Mouse (Mus musculus) liver, embryonic 13.5 days (tissue): Measurements from ENCODE around the gene Myom1. TPM values are rescaled to one million over a fixed set of nuclear protein-coding genes. Genes with fewer than 3 reads are reported as not detected.
A peak's percentile ranks its signal among the peaks of the same experiment; 100 is the strongest.
"Not testable (repeated sequence)": the region's sequence is repeated elsewhere in the genome, so short reads cannot be mapped to it uniquely, and the experiment has no call there.

Source experiments
- ATAC-seq: fragments of 200-750 bp; cut with Nextera tagmentation; 2 replicates; pipeline ENCODE4 v1.8.0; 2017; ENCODE audit warnings: low read depth, mild to moderate bottlenecking, moderate number of reproducible peaks, moderate library complexity
- DNase-seq: peaks from one replicate; pipeline ENCODE4 v3.0.0; 2022
- H3K27ac ChIP-seq: fragments of 300-500 bp; sonication (generic); 2 replicates; pipeline ENCODE4 v1.5.1; 2015; ENCODE audit warnings: moderate library complexity, mild to moderate bottlenecking, inconsistent platforms
- H3K27me3 ChIP-seq: fragments of 300-500 bp; sonication (generic); 2 replicates; pipeline ENCODE4 v1.6.1; 2015; ENCODE audit warnings: mild to moderate bottlenecking, inconsistent platforms
- H3K36me3 ChIP-seq: fragments of 300-500 bp; sonication (generic); 2 replicates; pipeline ENCODE4 v1.6.1; 2015; ENCODE audit warnings: mild to moderate bottlenecking, inconsistent platforms
- H3K4me1 ChIP-seq: fragments of 300-500 bp; sonication (generic); replicated peaks from 2 replicates; pipeline ENCODE4 v1.6.1; 2015; ENCODE audit warnings: inconsistent platforms
- H3K4me2 ChIP-seq: fragments of 300-500 bp; sonication (generic); 2 replicates; pipeline ENCODE4 v1.6.1; 2015; ENCODE audit warnings: inconsistent platforms, mild to moderate bottlenecking, moderate library complexity
- H3K4me3 ChIP-seq: fragments of 300-500 bp; sonication (generic); replicated peaks from 2 replicates; pipeline ENCODE4 v1.5.1; 2015; ENCODE audit warnings: mild to moderate bottlenecking, inconsistent platforms
- H3K9ac ChIP-seq: fragments of 300-500 bp; sonication (generic); 2 replicates; pipeline ENCODE4 v1.6.1; 2015; ENCODE audit warnings: mild to moderate bottlenecking, inconsistent platforms
- H3K9me3 ChIP-seq: fragments of 300-500 bp; sonication (generic); replicated peaks from 2 replicates; pipeline ENCODE4 v1.6.1; 2016; ENCODE audit warnings: inconsistent platforms
- WGBS: fragments of 180-500 bp; shearing (Covaris S2); methylation state at CpG from one replicate; pipeline ENCODE4 v1.1.7; 2015; ENCODE audit not compliant: insufficient replicate concordance; 5-methylcytosine and 5-hydroxymethylcytosine counted together
- polyA plus RNA-seq: library from polyadenylated mRNA; unstranded; fragments of >200 nt; fragmentation: Nextera tagmentation; extraction: Ambion mirVana; gene quantifications from 2 replicates; pipeline ENCODE4 v1.2.1, GENCODE M21; 2015

The Myom1 gene
- polyA plus RNA-seq: 1.7 and 2.1 TPM in 2 replicates

GRCm38 (mm10) chr17:71002081-71002743, at the start of gene Myom1:
TSS of gene Myom1 (plus strand) at chr17:71002633.
- no peaks in the 10 kb centered on the region for H3K27me3 ChIP-seq
- H3K4me2 ChIP-seq: peak within 1 kb of the TSS; percentile 74
- DNase-seq (peak; percentile 98), ATAC-seq (peak; percentile 89)
- H3K4me1 ChIP-seq: peaks cover 48% of the 10 kb centered on the region
- H3K4me3 ChIP-seq: peak within 1 kb of the TSS; percentile 90
- H3K36me3 ChIP-seq: peaks cover 9% of the 10 kb centered on the region; the same call in 1 of the 2 replicates
- H3K27ac ChIP-seq: peak within 1 kb of the TSS; percentile 99
- WGBS: under 1% methylated on average over 65 of the region's 65 CpGs
- H3K9me3 ChIP-seq: no peaks in the 10 kb centered on the region
- peak within 1 kb of the TSS; percentile 98 for H3K9ac ChIP-seq

- H3K4me2 ChIP-seq, H3K9me3 ChIP-seq, H3K27ac ChIP-seq, H3K27me3 ChIP-seq, H3K9ac ChIP-seq, H3K36me3 ChIP-seq, H3K4me3 ChIP-seq, H3K4me1 ChIP-seq: not testable (repeated sequence)
- WGBS: 60% methylated on average over 13 of the region's 13 CpGs
- peak; percentile 89 for DNase-seq
- peak; percentile 100 for ATAC-seq
These were observed 38.9 kb upstream of the Myom1 start for GRCm38 (mm10) chr17:70963546-70963945.

GRCm38 (mm10) chr17:70965281-70965680, 37.2 kb upstream of the Myom1 start:
- H3K4me1 ChIP-seq: no peaks in the 10 kb centered on the region
- H3K4me2 ChIP-seq: no peak overlapping the region
- H3K4me3 ChIP-seq: no peak overlapping the region
- H3K9ac ChIP-seq: no peak overlapping the region
- WGBS: 50% methylated on average over 2 of the region's 2 CpGs
- ATAC-seq (no peak), DNase-seq (no peak)
- no peaks in the 10 kb centered on the region for H3K36me3 ChIP-seq
- H3K27me3 ChIP-seq: no peaks in the 10 kb centered on the region
- H3K27ac ChIP-seq: no peak overlapping the region
- H3K9me3 ChIP-seq: no peaks in the 10 kb centered on the region

- H3K4me2 ChIP-seq: no peak overlapping the region
- H3K27ac ChIP-seq: no peak overlapping the region
- H3K4me3 ChIP-seq: no peak overlapping the region
- DNase-seq (no peak), ATAC-seq (no peak)
- H3K9me3 ChIP-seq: no peaks in the 10 kb centered on the region
- H3K27me3 ChIP-seq: no peaks in the 10 kb centered on the region
- H3K4me1 ChIP-seq: no peaks in the 10 kb centered on the region
- H3K9ac ChIP-seq: no peak overlapping the region
- 39% methylated on average over 7 of the region's 7 CpGs for WGBS
- no peaks in the 10 kb centered on the region for H3K36me3 ChIP-seq
These were observed 36.3 kb upstream of the Myom1 start for GRCm38 (mm10) chr17:70966126-70966525.

GRCm38 (mm10) chr17:70967191-70967590, 35.2 kb upstream of the Myom1 start:
- H3K9me3 ChIP-seq: no peaks in the 10 kb centered on the region
- H3K27ac ChIP-seq: no peak overlapping the region
- no peaks in the 10 kb centered on the region for H3K4me1 ChIP-seq
- no peaks in the 10 kb centered on the region for H3K27me3 ChIP-seq
- no peak overlapping the region for H3K4me3 ChIP-seq
- no peak overlapping the region for H3K4me2 ChIP-seq
- H3K36me3 ChIP-seq: no peaks in the 10 kb centered on the region
- 53% methylated on average over 9 of the region's 9 CpGs for WGBS
- ATAC-seq: no peak
- no peak for DNase-seq
- no peak overlapping the region for H3K9ac ChIP-seq

DNA sequence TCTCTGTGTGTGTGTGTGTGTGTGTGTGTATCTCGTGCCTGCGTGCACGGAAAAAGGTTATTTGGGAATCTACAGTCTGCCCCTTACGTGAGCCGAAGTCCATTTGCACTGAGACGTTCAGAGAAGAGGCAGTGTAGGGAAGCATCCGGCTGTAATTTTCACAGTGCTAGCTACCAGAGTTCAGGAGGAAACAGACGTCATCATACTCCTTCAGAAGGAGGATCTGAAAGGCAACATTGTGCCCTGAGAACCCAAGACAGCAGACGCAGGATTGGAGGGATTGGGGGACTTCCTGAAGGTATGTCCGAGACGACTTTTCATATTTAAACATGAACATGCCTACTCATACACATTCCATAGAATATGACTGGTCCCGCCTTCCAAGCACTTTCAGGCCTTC, 34.8 kb upstream of the Myom1 start:
- 65% methylated on average over 12 of the region's 12 CpGs for WGBS
- H3K27ac ChIP-seq: no peak overlapping the region
- ATAC-seq (no peak), DNase-seq (no peak)
- H3K27me3 ChIP-seq: no peaks in the 10 kb centered on the region
- H3K9ac ChIP-seq: no peak overlapping the region
- no peaks in the 10 kb centered on the region for H3K36me3 ChIP-seq
- H3K4me2 ChIP-seq: no peak overlapping the region
- no peaks in the 10 kb centered on the region for H3K9me3 ChIP-seq
- no peaks in the 10 kb centered on the region for H3K4me1 ChIP-seq
- H3K4me3 ChIP-seq: no peak overlapping the region

- Histone ChIP-seq H3K4me2 (no peak overlapping the region), H3K4me1 (0 out of 2 replicates have a peak, but pooled peaks cover 3% of the 10 kb centered on the region)
- ATAC-seq: no peak
These were observed 33.7 kb upstream of the Myom1 start for GRCm38 (mm10) chr17:70968606-70969191.

GRCm38 (mm10) chr17:70971206-70971605, 31.2 kb upstream of the Myom1 start:
- Histone ChIP-seq H3K4me1 (0 out of 2 replicates have a peak, but pooled peaks cover 3% of the 10 kb centered on the region), H3K27me3 (no peaks in the 10 kb centered on the region), H3K4me2 (no peak overlapping the region), H3K9me3 (no peaks in the 10 kb centered on the region), H3K27ac (no peak overlapping the region), H3K36me3 (peaks cover 13% of the 10 kb centered on the region), H3K9ac (no peak overlapping the region), H3K4me3 (no peak overlapping the region)
- WGBS: 69% methylated on average over 11 of the region's 11 CpGs
- DNase-seq (no peak), ATAC-seq (no peak)

More at GRCm38 (mm10) chr17:70968606-70969191, 33.7 kb upstream of the Myom1 start:
- Histone ChIP-seq H3K9me3 (no peaks in the 10 kb centered on the region), H3K27ac (no peak overlapping the region), H3K9ac (no peak overlapping the region), H3K36me3 (peaks cover 7% of the 10 kb centered on the region; the same call in 1 of the 2 replicates), H3K27me3 (no peaks in the 10 kb centered on the region), H3K4me3 (no peak overlapping the region)
- no peak for DNase-seq
- 24% methylated on average over 8 of the region's 8 CpGs for WGBS

- H3K27ac ChIP-seq: no peak overlapping the region
- H3K9me3 ChIP-seq: no peaks in the 10 kb centered on the region
- no peak overlapping the region for H3K9ac ChIP-seq
- H3K36me3 ChIP-seq: peaks cover 21% of the 10 kb centered on the region
- ATAC-seq (no peak), DNase-seq (no peak)
- 69% methylated on average over 9 of the region's 9 CpGs for WGBS
- H3K4me3 ChIP-seq: no peak overlapping the region
- 0 out of 2 replicates have a peak, but pooled peaks cover 3% of the 10 kb centered on the region for H3K4me1 ChIP-seq
- H3K4me2 ChIP-seq: no peak overlapping the region
- H3K27me3 ChIP-seq: no peaks in the 10 kb centered on the region
These were observed 29.0 kb upstream of the Myom1 start for GRCm38 (mm10) chr17:70973398-70973797.

- 39% methylated on average over 14 of the region's 14 CpGs for WGBS
- H3K4me2 ChIP-seq, H3K27ac ChIP-seq, H3K4me3 ChIP-seq, DNase-seq, H3K9me3 ChIP-seq, ATAC-seq, H3K27me3 ChIP-seq, H3K9ac ChIP-seq, H3K4me1 ChIP-seq: not testable (repeated sequence)
- H3K36me3 ChIP-seq: peaks cover 21% of the 10 kb centered on the region
These were observed 28.4 kb upstream of the Myom1 start for GRCm38 (mm10) chr17:70974065-70974464.

DNA sequence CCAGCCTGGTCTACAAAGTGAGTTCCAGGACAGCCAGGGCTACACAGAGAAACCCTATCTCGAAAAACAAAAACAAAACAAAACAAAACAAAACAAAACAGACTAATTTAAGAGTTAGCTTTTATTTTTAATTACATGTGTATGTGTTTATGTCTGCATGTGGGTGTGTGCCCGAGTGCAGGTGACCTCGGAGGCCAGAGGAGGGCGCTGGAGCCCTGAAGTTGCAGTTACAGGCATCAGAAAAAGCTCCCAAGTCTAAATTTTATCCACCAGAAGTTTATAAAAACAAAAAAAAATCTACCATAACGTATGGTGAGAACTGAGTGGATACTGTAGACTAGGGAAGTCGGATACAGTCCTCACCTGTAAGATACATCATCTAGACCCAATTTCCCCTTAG, 24.6 kb upstream of the Myom1 start:
- Histone ChIP-seq H3K4me3 (no peak overlapping the region), H3K4me2 (no peak overlapping the region), H3K36me3 (peaks cover 39% of the 10 kb centered on the region), H3K9me3 (no peaks in the 10 kb centered on the region), H3K27ac (no peak overlapping the region), H3K9ac (no peak overlapping the region), H3K4me1 (0 out of 2 replicates have a peak, but pooled peaks cover 9% of the 10 kb centered on the region), H3K27me3 (no peaks in the 10 kb centered on the region)
- no peak for DNase-seq
- 70% methylated on average over 6 of the region's 6 CpGs for whole genome bisulfite sequencing
- ATAC-seq: no peak
